Mouse (Mus musculus) heart, postnatal 4 days (tissue): ENCODE data around the gene Pcgf3. TPM values are rescaled to one million over a fixed set of nuclear protein-coding genes. Genes with fewer than 3 reads are reported as not detected.

ENCODE experiments used
- DNase-seq: peaks from one replicate; pipeline ENCODE4 v3.0.0; 2021
- total RNA-seq, 2 experiments: library from RNA; stranded (reverse); gene quantifications; 2 replicates each; pipeline ENCODE4 v1.2.3; 2021

Pcgf3 gene
- total RNA-seq, result 10 to 100 TPM; 61.1 to 64.9 TPM

DNA sequence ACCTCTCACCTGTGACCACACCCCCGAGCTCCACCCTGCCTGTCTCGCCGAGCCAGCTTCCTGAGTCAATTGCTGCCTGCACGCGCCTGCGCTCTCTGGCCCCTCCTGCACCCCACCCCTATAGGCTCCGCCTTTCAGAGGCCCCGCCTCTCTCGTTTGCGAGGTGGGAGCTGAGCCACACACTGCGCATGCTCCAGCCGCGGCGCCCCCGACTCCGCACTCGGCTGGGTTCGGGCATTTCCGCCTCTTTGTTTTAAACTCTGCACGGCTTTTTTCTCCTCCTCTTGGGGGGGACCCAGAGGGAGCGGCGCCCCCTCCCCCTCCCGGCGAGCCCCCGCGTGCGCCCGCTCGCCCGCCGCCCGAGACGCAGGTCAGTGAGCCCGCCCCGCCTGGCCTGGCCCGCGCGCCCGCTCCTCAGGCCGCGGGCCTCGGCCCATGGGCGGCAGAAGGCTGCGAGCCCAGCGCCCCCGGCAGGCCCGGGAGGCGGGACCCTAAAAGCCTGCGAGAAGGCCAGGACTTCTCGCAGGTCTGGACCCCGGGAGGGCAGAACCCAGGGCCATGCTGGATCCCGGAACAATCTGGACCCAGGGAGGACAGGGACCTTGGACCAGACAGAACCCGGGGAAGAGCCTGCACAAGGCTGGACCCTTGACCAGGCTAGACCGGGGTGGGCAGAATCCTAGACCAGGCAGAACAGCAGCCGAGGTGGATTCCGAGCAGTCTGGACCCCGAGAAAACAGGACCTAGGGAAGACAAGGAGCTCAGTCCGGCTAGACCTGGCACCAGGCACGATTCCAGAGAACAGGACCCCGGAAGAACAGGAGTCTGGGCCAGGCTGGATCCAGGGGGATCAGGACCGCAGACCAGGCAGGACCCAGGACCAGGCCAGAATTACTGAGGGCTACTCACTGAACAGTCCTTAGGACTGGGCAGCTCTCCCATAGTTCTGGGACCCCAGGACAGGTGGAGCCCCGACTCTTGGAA is at the start of gene Pcgf3:
Gene Pcgf3 (plus strand): TSS at position 151 of the 984 bp plus-strand sequence.
- peak; percentile 98 for DNase-seq

DNA sequence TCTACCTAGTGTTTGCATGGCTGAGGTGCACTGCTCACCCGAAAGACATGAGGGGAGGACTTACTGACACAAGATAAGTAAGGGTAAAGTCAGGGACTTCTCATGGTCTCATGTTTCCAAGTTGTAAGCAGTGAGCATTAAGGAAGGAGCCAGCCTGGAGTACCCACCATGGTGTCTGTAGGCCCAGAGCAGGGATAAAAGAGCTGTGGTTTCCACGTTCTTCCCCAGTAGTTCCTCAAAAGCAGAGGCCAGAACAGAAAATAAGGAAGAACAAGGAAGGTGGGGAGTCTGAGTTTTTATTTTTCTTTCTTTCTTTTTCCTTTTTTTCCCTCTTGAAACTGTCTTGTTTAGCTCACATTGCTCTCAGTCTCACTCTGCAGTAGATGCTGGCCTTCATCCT is 46.3 kb upstream of the Pcgf3 start:
- DNase-seq, result no peak

DNA sequence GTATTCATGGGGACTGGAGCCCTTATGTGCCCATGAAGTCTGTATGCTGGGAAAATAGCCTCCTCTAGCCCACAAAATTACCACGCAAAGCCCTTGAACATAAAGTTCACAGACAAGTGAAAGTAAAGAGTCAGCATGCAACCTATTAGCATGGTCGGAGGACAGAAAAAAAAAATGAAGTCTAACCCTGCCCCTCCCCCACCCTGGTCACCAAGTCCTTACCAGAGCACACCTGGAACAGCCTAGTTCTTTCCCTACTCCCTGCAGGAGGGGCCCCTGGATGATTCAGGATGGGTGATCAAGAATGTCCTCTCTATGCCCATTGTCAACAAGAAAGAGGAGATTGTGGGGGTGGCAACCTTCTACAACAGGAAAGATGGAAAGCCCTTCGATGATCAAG is 38.3 kb upstream of the Pcgf3 start:
- no peak for DNase-seq

DNA sequence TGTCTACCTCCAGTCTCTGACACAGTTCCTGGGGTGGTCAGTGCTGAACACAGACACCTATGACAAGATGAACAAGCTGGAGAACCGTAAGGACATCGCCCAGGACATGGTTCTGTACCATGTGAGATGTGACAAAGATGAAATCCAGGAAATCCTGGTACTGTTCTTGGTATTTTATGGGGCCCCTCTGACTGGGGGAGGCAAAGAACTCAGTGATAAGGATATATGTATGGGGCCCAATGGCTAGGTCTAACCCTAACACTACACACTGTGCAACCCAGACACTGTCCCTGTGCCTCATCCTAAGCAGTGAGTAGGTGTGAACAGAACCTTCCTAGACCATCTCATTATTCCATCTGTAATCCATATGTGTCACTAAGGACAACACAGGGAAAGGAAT is 37.6 kb upstream of the Pcgf3 start:
- no peak for DNase-seq

DNA sequence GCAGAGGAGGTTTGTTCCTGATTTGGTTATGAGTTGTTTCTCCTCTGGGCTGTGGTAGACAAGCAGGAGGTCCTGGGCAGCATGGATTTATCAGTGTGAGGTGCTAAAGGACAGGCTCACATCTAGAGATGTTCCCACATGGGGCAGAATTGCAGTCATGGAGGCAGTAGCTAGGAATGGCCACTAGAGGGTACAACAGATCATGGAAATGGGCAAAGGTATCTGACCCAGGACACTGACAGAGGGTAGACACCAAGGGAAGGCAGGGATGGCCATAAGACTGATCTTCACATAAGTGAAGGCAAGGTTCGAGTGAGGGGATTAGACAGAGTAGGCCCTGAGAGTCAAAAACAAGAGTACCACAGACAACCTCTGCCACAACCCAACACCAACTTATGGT is 33.8 kb upstream of the Pcgf3 start:
- DNase-seq, result peak; percentile 69

DNA sequence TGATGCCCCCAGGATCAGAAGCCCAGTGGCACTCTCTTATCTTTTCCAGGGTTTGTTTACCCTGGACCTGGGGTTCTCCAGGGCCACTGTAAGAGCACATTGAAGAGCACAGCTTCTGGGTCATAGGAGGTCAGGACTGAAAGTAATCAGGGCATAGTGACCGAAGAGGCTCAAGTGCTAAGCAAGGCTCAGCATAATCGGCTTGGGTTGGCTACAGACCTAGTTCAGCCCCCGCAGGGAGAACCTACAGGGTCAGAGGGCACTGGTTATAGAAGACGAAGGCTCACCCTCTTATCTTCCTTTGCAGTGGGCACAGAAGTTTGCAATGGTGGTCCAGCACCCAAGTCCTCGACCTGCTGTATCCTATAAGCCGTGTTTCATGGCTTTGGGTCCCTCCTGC is 29.8 kb upstream of the Pcgf3 start:
- no peak for DNase-seq

DNA sequence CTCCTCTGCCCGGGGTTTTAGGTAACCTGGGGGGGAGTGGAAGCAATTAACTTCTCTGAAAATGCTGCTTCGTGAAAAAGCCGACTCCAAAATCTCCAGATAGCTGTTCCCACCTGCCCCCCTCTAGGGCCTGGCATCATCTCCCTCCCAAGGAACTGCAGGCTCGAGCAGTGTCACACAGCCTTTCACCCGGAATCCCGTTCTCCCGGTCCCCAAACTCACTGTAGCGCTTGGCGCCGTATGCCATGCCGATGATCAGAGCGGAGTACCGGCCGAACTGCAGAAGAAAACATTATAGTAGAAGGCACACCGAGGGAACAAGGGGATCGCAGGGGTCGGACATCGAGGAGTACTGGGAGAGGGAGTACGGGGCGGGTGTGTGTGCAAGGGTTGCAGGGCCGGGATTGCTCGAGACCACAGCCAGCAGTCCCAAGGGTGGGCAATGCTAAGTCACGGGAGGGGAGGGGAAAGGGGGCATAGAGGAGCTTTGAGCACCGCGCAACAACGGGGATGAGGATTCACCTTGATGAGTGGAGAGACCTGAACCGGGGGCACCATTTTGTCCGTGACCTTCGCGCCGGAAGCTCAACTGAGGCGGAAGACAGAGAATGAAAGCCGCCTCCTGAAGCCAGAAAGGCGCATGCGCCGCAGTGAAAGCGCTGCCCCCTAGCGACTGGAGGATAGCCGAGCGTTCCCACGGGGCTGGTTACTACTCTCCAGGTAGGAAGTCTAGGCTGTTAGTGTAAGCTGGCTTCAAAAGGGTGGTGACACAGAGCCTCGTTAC is 27.0 kb upstream of the Pcgf3 start, which contains the start of gene Atp5k:
Gene Atp5k (minus strand): TSS at position 645 of the 784 bp plus-strand sequence.
- DNase-seq, result peak; percentile 96

DNA sequence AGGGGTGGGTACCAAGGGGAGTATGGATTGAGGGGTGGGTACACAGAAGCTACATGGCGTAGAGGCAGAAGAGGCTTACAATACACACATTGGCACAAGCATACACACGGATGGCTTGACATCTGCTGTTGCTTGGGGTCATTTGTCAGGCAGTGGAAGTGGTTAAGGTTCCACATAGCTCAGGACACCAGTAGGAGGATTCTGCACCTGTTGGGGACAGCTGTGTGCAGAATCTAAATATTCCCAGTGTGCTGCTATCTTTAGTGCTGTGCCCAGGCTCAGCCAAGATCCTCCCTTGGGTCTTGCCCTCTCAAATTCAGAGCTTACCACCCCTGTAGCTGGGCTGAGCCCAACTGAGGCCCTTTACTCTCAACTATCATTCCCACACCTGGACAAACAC is 24.9 kb upstream of the Pcgf3 start:
- no peak for DNase-seq

DNA sequence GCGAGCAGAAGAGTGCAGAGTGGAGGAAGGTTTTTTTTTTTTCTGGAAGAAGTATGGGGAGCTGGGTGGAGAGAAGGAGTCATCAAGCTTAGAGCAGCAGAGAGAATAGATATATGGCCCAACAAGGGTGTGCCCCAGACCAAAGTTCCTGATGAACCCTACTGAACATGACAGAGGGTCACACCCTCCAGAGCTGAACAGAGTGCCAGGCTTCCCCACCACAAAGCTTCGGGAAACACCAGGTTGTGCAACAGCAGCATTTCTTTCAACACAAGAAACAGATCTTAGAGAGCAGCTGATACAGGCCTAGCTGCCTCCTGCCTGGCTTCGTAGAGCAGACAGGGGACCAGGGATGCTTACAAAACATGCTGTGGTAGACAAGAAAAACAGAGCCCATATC is 14.1 kb upstream of the Pcgf3 start:
- no peak for DNase-seq

DNA sequence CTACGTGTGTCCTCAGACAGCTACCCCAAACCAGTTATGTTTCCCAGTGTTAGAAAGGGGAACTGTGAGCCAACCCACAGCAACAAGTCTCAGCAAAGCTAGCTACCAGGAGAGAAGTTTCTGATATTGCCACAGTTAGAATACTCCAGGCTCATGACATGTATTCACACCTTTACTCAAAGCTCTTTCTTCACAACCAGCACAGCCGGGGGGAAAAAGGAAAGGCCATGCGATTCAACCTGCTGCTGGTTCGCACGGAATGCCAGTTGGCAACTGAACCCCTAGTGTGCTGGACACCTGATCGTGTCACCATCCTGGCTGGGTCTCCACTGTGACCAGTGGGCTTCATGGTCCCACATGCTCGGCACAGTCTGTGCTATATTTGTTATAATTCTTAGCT is 13.2 kb upstream of the Pcgf3 start:
- DNase-seq, result no peak

DNA sequence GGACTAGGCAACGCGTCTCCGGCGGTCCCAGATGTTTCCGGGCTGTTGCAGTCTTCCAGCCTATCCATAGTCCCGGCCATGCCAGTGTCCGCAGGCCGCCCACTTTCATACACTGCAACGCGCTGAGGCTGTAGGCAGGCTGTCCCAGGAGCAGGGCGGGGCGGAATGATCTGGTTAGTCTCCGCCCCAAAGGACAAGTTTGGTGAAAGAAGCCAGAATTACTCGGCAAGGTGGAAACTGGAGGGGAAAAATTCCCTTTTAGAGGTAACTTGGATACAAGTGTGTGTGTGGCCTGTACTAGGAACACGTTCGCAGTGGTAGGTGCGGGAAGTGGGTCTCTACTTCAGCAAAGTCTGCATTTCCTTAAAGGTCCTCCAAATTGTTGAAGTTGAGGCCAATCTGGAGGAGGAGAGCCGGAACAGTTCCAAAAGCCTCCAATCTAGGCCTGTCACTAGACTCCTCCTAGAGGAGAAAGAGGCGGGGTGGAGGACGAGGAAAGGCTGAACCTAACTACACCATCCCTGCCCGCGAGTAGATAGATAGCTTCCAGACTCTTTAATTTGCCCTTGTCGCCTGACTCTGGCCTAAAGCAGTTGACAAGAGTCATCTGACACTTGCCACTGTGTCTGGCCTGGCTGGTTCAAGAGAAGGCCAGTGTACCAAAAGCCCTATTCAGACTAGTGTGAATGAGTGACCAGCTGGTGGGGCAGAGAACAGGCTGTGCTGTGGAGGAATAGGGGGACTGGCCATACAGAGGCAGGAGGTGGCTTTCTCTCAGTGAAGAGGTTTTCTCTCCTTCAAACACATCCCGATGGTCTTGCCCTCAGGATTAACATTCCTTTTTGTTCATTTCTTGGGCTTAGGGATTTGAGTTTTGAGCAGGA is 12.0 kb upstream of the Pcgf3 start, which contains the start of gene Mfsd7a:
Gene Mfsd7a (minus strand): TSS at position 107 of the 884 bp plus-strand sequence.
- peak; percentile 81 for DNase-seq

DNA sequence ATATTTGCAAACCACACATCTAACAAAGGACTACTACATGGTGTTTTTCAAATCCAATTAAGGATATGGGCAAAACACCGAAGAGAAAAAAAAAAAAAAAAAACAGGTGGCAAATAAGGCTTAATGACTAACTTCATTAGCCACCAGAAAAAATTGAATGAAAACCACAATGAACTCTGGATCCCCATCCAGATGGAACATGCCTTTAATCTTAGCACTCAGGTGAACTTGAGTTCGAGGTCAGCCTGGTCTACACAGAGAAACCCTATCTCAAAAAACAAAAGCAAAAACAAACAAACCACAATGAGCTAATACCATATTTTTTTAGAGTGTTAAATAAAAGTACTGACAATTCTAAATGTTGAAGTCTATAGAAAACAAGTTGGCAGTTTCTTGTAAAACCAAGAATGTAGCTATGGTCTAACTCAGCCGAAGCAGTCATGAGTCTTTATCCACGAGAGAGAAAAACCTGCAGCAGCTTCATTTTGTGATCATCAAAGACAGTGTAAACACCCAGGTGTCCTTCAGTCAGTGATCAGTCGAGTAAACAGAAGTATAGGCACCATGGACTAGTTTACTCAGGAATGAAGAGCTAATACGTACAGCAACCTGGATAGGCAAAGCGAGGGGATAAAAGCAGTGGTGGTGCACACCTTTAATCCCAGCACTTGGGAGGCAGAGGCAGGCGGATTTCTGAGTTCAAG is 10.0 kb upstream of the Pcgf3 start:
- DNase-seq, result no peak

DNA sequence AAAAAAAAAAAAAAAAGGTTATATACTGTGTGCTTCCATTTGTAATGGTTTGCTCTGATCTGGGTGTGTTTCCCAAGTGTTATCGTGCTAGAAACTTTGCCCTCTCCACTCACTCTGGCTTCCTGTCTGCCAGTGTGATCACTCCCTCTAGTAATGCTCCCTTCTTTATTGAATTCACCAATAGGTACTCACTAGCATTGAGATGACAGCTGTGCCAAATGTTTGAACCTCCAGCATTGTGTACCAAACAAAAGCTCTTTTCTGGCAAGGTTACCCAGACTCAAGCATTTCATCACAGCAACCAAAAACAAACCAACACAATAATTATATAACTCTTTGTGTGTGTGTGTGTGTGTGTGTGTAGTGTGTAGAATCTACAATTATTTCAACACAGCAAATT is 9.4 kb upstream of the Pcgf3 start:
- DNase-seq, result no peak

DNA sequence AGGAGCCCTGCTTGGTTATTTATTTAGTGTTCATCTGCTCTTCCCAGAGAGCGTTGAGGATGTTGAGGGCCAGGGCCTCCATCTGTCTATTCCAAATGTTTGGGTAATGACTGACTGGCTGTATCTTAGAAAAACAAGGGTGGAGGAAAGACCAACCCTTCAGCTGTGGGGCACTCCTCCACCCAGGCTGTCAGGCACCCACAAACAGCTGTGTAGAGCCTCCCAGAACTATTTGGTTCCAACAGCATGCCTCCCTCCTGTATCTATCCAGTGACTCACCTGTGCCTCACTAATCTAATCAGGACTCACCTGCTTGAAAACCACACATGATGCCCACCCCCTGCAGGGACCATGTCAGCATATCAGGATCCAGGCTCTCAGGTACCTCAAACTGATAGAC is 8.6 kb upstream of the Pcgf3 start:
- DNase-seq, result no peak

DNA sequence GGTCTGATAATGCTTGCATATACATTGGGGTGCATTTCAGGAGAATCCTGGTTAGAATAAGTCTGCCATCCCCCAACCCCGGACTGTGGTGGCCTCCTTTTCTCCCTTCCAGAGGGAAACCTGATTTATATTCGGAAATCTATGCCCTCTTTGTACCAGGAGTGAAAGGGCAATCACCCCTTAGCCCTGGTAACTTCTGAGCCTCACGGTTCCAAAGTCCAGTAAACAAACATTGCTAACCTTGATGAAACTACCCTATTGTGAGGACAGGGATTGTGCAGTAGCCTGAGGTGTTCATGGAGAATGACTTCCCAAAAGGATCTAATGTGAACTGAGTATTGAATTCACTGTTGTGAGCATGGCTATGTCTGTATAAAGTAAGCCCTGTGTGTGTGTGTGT is 6.9 kb upstream of the Pcgf3 start:
- no peak for DNase-seq

DNA sequence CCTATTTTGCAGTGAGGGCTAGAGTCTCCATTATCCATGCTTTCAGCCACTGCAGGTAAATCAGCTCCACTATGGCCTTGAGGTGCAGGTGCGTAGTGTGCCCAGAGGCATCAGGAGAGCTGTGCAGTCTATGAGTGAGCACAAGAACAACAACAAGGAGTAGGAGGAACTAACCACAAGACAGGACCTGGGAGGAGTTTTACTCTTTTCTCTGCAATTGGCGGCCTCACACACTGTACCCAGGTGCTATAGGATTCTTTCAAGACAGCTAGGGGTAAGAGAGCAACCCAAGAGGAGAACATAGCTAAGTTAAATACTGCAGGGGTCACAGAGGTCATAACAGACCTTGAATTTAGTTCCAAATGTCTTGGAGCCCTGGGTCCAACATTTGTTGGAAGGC is 2.3 kb upstream of the Pcgf3 start:
- no peak for DNase-seq

DNA sequence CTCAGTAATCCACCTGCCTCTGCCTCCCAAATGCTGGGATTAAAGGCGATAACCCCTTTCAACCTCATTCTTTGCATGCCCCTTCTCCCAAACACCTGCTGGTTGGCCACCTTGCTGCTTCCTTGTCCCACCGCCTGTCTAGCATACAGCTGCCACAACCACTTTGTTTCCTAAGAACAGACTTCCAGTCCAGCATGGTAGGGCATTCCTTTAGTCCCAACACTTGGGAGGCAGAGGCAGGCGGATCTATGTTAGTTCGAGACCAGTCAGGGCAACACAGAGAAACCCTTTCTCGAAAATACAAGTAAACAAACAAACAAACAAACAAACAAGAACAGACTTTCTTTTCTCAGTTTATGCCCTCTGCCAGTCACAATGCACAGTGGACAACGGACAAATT is 571 bp upstream of the Pcgf3 start:
- no peak for DNase-seq

DNA sequence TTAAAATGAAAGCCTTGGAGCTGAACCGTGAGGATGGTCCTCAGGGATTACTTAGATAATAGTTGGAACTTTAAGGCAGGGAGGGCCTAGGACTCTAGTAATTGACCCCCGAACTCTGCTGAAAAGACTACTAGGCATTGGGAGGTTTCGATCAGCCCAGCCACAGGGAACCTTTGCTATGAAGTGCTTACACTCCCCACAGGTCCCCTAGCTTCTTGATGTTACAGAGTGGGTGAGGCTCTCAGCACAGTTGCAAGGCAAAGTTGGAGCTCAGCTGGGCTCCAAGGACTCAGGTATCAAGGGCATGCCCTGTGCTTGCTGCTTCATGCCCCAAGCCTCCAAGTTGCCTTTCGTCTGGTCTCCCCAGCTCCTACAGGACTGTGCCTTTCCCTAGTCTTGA is 1.4 kb downstream of the Pcgf3 start:
- DNase-seq, result no peak

DNA sequence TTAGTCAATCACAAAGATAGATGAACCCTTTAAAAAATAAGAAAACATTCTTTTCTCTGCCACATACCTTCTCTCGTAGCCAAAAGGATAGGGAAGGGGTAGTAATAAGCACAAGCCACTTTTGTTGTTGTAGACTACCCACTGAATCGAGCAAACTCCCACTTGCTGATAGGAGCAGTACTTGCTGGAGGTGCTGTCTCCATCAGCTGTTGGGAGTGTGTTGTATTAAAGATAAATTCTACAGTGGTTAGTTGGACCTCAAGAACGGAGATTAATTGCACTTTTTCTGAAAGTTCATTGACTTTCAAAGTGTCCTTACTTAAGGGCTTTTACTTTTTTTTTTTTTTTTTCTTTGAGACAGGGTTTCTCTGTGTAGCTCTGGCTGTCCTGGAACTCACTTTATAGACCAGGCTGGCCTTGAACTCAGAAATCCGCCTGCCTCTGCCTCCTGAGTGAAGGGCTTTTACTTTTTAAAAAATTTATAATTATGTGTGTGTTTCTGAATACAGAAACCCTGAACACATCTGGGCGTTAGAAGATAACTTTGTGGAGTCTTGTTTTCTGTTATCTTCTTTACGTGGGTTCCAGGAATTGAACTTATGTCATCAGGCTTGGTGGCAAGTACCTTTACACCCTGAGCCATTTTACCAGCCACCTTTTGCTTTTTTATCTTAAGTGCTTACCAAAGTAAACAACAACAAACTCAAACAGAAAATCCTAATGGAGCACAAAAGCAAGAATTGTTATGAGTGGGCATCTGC is 4.3 kb downstream of the Pcgf3 start:
- no peak for DNase-seq

DNA sequence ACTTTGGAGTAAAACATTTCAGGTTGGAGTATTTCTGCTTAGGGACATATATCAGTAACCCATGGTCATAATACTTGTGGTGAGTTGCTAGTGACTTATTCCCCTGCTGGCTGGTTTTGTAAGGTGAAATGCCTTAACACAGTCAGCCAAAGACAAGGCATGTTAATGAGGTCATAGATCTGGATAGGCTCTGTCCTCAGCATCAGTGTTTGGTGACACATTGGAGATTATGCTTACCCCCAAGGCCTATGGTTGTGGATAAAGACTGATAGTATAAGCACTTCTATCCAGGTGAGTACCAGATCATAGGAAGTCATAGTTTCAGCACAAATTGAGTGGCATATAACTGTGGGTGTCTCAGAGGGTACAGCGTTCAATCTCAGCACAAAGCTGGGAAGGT is 5.6 kb downstream of the Pcgf3 start:
- no peak for DNase-seq

DNA sequence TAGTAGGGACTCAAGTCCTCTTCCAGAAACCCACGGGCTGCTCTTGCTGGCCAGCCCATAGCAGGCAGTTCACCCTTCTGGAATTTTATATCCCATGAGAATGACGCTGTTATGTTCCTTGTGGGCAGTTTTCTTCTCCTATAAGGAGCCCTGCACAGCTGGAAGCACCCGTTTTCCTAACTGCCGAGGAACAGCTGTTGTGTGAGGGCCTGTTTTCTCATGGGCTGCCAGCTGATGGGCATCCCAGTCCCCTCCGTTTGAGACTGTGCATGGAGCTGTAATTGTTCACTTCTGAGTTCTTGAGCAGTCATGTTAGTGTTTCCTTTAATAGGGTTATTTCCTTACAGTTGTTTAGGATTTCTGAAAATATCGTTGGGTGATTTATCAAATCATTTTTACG is 8.6 kb downstream of the Pcgf3 start:
- no peak for DNase-seq
